Mouse (Mus musculus) embryonic facial prominence, embryonic 14.5 days (tissue): Measurements from ENCODE around the gene Gm17018. TPM values are rescaled to one million over a fixed set of nuclear protein-coding genes. Genes with fewer than 3 reads are reported as not detected.

Source experiments
- ATAC-seq: fragments of 200-750 bp; cut with Nextera tagmentation; 2 replicates; pipeline ENCODE4 v1.8.0; 2017; ENCODE audit warnings: low read depth, moderate number of reproducible peaks, moderate TSS enrichment
- DNase-seq: peaks from one replicate; pipeline ENCODE4 v3.0.0-alpha.2; 2015; ENCODE audit warnings: low spot score
- H3K27ac ChIP-seq: fragments of 300-500 bp; sonication (generic); replicated peaks from 2 replicates; pipeline ENCODE4 v1.5.1; 2014; ENCODE audit warnings: low read depth, mild to moderate bottlenecking, low read length, moderate library complexity
- H3K27me3 ChIP-seq: fragments of 300-500 bp; sonication (generic); replicated peaks from 2 replicates; pipeline ENCODE4 v1.6.1; 2014; ENCODE audit warnings: low read length; ENCODE audit not compliant: control insufficient read depth, insufficient read depth
- H3K36me3 ChIP-seq: fragments of 300-500 bp; sonication (generic); 2 replicates; pipeline ENCODE4 v1.6.1; 2014; ENCODE audit warnings: low read length, mixed read lengths; ENCODE audit not compliant: control insufficient read depth, insufficient read depth
- H3K4me1 ChIP-seq: fragments of 300-500 bp; sonication (generic); 2 replicates; pipeline ENCODE4 v1.6.1; 2014; ENCODE audit warnings: antibody characterized with exemption, low read length; ENCODE audit not compliant: control insufficient read depth, insufficient read depth
- H3K4me2 ChIP-seq: fragments of 300-500 bp; sonication (generic); 2 replicates; pipeline ENCODE4 v1.6.1; 2014; ENCODE audit warnings: low read depth, mild to moderate bottlenecking, low read length, moderate library complexity, mixed read lengths
- H3K4me3 ChIP-seq: fragments of 300-500 bp; sonication (generic); 2 replicates; pipeline ENCODE4 v1.5.1; 2014; ENCODE audit warnings: low read depth, mild to moderate bottlenecking, low read length
- H3K9ac ChIP-seq: fragments of 300-500 bp; sonication (generic); 2 replicates; pipeline ENCODE4 v1.6.1; 2014; ENCODE audit warnings: low read depth, mild to moderate bottlenecking, low read length, moderate library complexity, mixed read lengths
- H3K9me3 ChIP-seq: fragments of 300-500 bp; sonication (generic); 2 replicates; pipeline ENCODE4 v1.6.1; 2016; ENCODE audit warnings: low read length; ENCODE audit not compliant: control insufficient read depth
- WGBS: fragments of 180-500 bp; shearing (Covaris S2); extraction: QIAGEN DNeasy Blood & Tissue Kit; methylation state at CpG from one replicate; pipeline ENCODE4 v1.1.7; 2014; 5-methylcytosine and 5-hydroxymethylcytosine counted together
- polyA plus RNA-seq: library from polyadenylated mRNA; unstranded; fragments of >200 nt; fragmentation: Nextera tagmentation; extraction: Ambion mirVana; gene quantifications from 2 replicates; pipeline ENCODE4 v1.2.1, GENCODE M21; 2014

Gm17018 gene
- polyA plus RNA-seq, 1 experiment from 2014 or later: 44.8 TPM

- Histone ChIP-seq H3K27me3 (no peaks in the 10 kb centered on the region), H3K36me3 (peaks cover 40% of the 10 kb centered on the region), H3K4me1 (no peaks in the 10 kb centered on the region), H3K9me3 (no peaks in the 10 kb centered on the region), H3K27ac (no peak overlapping the region), H3K4me2 (no peak overlapping the region), H3K9ac (no peak overlapping the region), H3K4me3 (no peak overlapping the region)
- no peak for DNase-seq
- ATAC-seq: no peak
- 32% methylated on average over 3 of the region's 3 CpGs for WGBS
Measured at GRCm38 (mm10) chr19:45627036-45627435, 66.6 kb downstream of the Gm17018 start.

DNA sequence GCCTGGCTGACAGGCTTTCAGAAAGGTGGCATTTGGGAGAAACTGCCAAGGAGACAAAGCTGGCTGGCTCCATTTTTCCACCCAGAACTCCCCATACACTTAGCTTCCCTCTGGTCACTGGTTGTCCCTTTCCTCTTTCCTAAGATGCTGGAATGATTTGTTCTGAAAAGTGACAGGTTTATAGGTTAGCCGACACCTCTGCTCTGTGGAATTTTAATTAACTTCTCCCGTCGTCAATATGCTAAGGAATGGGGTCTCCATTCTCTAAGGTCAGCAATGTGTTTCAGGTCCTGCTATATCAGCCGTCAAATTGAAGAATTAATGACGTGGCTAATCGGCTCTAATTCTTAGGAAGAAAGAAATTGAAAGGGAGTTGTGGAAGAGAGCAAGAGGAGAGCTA lies 68.2 kb downstream of the Gm17018 start:
- 64% methylated on average over 6 of the region's 6 CpGs for WGBS
- Histone ChIP-seq H3K9ac (no peak overlapping the region), H3K4me1 (no peaks in the 10 kb centered on the region), H3K4me3 (no peak overlapping the region), H3K4me2 (no peak overlapping the region), H3K27me3 (no peaks in the 10 kb centered on the region), H3K36me3 (peaks cover 40% of the 10 kb centered on the region), H3K9me3 (no peaks in the 10 kb centered on the region), H3K27ac (no peak overlapping the region)
- ATAC-seq: no peak
- no peak for DNase-seq

DNA sequence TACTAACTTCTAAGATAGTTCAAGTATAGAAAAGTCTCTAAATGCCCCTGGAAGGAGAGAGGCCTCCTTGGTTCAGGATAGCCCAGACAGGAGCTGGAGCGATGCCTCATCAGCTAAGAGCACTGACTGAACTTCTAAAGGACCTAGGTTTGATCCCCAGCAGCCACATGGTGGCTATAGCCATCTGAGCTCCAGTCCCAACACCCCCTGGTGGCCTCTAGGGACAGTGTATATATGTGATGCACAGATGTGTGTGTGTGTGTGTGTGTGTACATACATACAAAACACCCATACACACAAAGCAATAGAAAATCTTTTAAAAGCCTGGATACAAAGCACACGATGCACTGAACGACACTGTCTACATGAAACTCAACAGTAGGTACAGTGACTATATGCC lies 68.8 kb downstream of the Gm17018 start:
- WGBS: 92% methylated on average over 3 of the region's 3 CpGs
- H3K27me3 ChIP-seq: no peaks in the 10 kb centered on the region
- ATAC-seq (no peak), DNase-seq (no peak)
- no peak overlapping the region for H3K9ac ChIP-seq
- no peak overlapping the region for H3K27ac ChIP-seq
- peaks cover 45% of the 10 kb centered on the region for H3K36me3 ChIP-seq
- no peaks in the 10 kb centered on the region for H3K4me1 ChIP-seq
- no peak overlapping the region for H3K4me3 ChIP-seq
- H3K9me3 ChIP-seq: no peaks in the 10 kb centered on the region
- no peak overlapping the region for H3K4me2 ChIP-seq

Other genes with a start within 250 kb of the Gm17018 start
- gene Btrc, start 196.9 kb upstream of the Gm17018 start, polyA plus RNA-seq: 44.6 and 45.0 TPM in 2 replicates
- 11.1 and 12.2 TPM in 2 replicates for gene Poll, start 84 bp upstream of the Gm17018 start, polyA plus RNA-seq
- gene Fbxw4, start 99.7 kb downstream of the Gm17018 start, polyA plus RNA-seq: 6.1 and 6.9 TPM in 2 replicates
- 0.25 TPM in 1 of 2 replicates, not detected in the other for gene Fgf8, start 182.3 kb downstream of the Gm17018 start, polyA plus RNA-seq
- gene Npm3, start 189.0 kb downstream of the Gm17018 start, polyA plus RNA-seq: 18.9 and 19.8 TPM in 2 replicates
- 52.3 and 56.5 TPM in 2 replicates for gene Mgea5, start 223.2 kb downstream of the Gm17018 start, polyA plus RNA-seq